Mouse (Mus musculus): ENCODE results near the gene Sec61a2.

- no peak for TF ChIP-seq EP300 (IDR thresholded peaks at IDR 0.05; ENCODE audit: insufficient read depth, low read depth, low read length)
- TF ChIP-seq CTCF (IDR thresholded peaks at IDR 0.05; ENCODE audit: low read depth, low read length): no peak
Measured at GRCm38 (mm10) chr2:5851116-5851515, 44.1 kb downstream of the Sec61a2 start.

All from ES-Bruce4 (cell line).